Mouse (Mus musculus) cortical plate, adult 2 months (tissue): Measurements from ENCODE around the gene Bbs9.

Experiments used
- CTCF ChIP-seq: fragments of 200-500 bp; IDR thresholded peaks from 2 replicates; pipeline ENCODE4 v1.5.1; 2011; ENCODE audit warnings: mild to moderate bottlenecking, control low read depth, low read length; ENCODE audit not compliant: insufficient read depth; ENCODE audit errors: extremely low read depth
- POLR2A ChIP-seq: fragments of 200-500 bp; IDR thresholded peaks from 2 replicates; pipeline ENCODE4 v1.6.1; 2011; ENCODE audit warnings: mild to moderate bottlenecking, low read length, control low read depth; ENCODE audit not compliant: insufficient read depth; ENCODE audit errors: extremely low read depth

- no peak for TF ChIP-seq CTCF
- no peak for TF ChIP-seq POLR2A
Observed at GRCm38 (mm10) chr9:22791208-22791607, 315.7 kb downstream of the Bbs9 start.
